Mouse (Mus musculus) left cerebral cortex, postnatal 36 days (tissue): ENCODE results near the gene Upk3b. TPM values are rescaled to one million over a fixed set of nuclear protein-coding genes. Genes with fewer than 3 reads are reported as not detected.

Experiments used
- DNase-seq, 2 experiments: peaks; one replicate each; pipeline ENCODE4 v3.0.0; 2021 to 2022; ENCODE audit warnings: low spot score in 2 of 2, mixed read lengths in 1 of 2
- intact Hi-C: fragments of 180-260 bp; cut with DNase I; formaldehyde crosslinking; loops from one replicate; pipeline ENCODE4 v1.15.1; 2025
- total RNA-seq, 2 experiments: library from RNA; stranded (reverse); gene quantifications; 2 replicates each; pipeline ENCODE4 v1.2.3; 2021

Upk3b gene
- not detected for total RNA-seq

GRCm38 (mm10) chr5:136038258-136039214 is at the start of gene Upk3b:
TSS of gene Upk3b (plus strand) at chr5:136038496.
- no peak for DNase-seq
- intact Hi-C loops, result no loop called here

GRCm38 (mm10) chr5:135990601-135991000 is 47.7 kb upstream of the Upk3b start:
- intact Hi-C loops, result no loop called here
- DNase-seq, result no peak

- no peak for DNase-seq
- intact Hi-C loops, result no loop called here
Observed at GRCm38 (mm10) chr5:135993381-135993965, 44.8 kb upstream of the Upk3b start.

- DNase-seq, result no peak
- intact Hi-C loops, result no loop called here
Observed at GRCm38 (mm10) chr5:135994335-135994724, 44.0 kb upstream of the Upk3b start.

GRCm38 (mm10) chr5:135994725-135995687 is 43.3 kb upstream of the Upk3b start, which contains the start of gene Dtx2:
TSS of gene Dtx2 (plus strand) at chr5:135994800.
- intact Hi-C loops, result no loop called here
- peak; percentile 87 for DNase-seq

GRCm38 (mm10) chr5:135996162-135996561 is 42.1 kb upstream of the Upk3b start:
- DNase-seq, result no peak
- intact Hi-C loops, result no loop called here

GRCm38 (mm10) chr5:136001222-136001621 is 37.1 kb upstream of the Upk3b start:
- intact Hi-C loops, result no loop called here
- DNase-seq, result no peak

- intact Hi-C loops, result no loop called here
- no peak for DNase-seq
Observed at GRCm38 (mm10) chr5:136002325-136002724, 36.0 kb upstream of the Upk3b start.

GRCm38 (mm10) chr5:136002751-136003151 is 35.5 kb upstream of the Upk3b start:
- DNase-seq, result no peak
- intact Hi-C loops, result no loop called here

GRCm38 (mm10) chr5:136004537-136004936 is 33.8 kb upstream of the Upk3b start:
- no peak for DNase-seq
- intact Hi-C loops, result no loop called here

- intact Hi-C loops, result no loop called here
- no peak for DNase-seq
Observed at GRCm38 (mm10) chr5:136007745-136008144, 30.6 kb upstream of the Upk3b start.

GRCm38 (mm10) chr5:136014877-136015276 is 23.4 kb upstream of the Upk3b start:
- DNase-seq, result no peak
- intact Hi-C loops, result no loop called here

GRCm38 (mm10) chr5:136015586-136015985 is 22.7 kb upstream of the Upk3b start:
- DNase-seq, result no peak
- intact Hi-C loops, result no loop called here

GRCm38 (mm10) chr5:136016014-136016876 is 22.1 kb upstream of the Upk3b start:
- no peak for DNase-seq
- intact Hi-C loops, result no loop called here

GRCm38 (mm10) chr5:136017262-136017661 is 21.0 kb upstream of the Upk3b start:
- intact Hi-C loops, result no loop called here
- no peak for DNase-seq

GRCm38 (mm10) chr5:136018726-136019125 is 19.6 kb upstream of the Upk3b start:
- intact Hi-C loops, result no loop called here

GRCm38 (mm10) chr5:136019907-136020306 is 18.4 kb upstream of the Upk3b start:
- intact Hi-C loops, result no loop called here
- no peak for DNase-seq

More at GRCm38 (mm10) chr5:136018726-136019125, 19.6 kb upstream of the Upk3b start:
- no peak for DNase-seq

GRCm38 (mm10) chr5:136025712-136026111 is 12.6 kb upstream of the Upk3b start:
- intact Hi-C loops, result no loop called here
- no peak for DNase-seq

- DNase-seq, result peak in 1 of 2 experiments; percentile 23
Observed at GRCm38 (mm10) chr5:136026859-136027258, 11.4 kb upstream of the Upk3b start.

More at GRCm38 (mm10) chr5:136026859-136027258, 11.4 kb upstream of the Upk3b start:
- intact Hi-C loops, result no loop called here
